Mouse (Mus musculus): Measurements from ENCODE around the gene Olfr463.

Gene Olfr463

GRCm38 (mm10) chr11:87846968-87847600 is 50.1 kb downstream of the Olfr463 start:
- CTCF ChIA-PET: no interaction called here

Measured in spleen, embryonic (tissue).